Comparison of ENCODE assay signal across 8 mouse cellular contexts in genomic region chr1:75381482-75382355, GRCm38 (mm10). TPM values are rescaled to one million over a fixed set of nuclear protein-coding genes. Genes with fewer than 3 reads are reported as not detected.
DNase-seq lines count a peak whose midpoint lies in the region; ATAC-seq and TF ChIP-seq lines count a peak whose summit lies in the region.

No protein-coding gene starts in this region.

- no peak for TF ChIP-seq CTCF in lung, embryonic 14.5 days (IDR thresholded peaks at IDR 0.05; ENCODE audit: low read depth)

- ATAC-seq in lung, embryonic 14.5 days (ENCODE audit: insufficient read depth) = peak; percentile 64
- ATAC-seq in embryonic facial prominence, embryonic 11.5 days (replicated peaks; ENCODE audit: insufficient number of reproducible peaks, low FRiP score, low TSS enrichment, low read depth) = 0 out of 2 replicates have a peak, but pooled peaks have one; percentile 45
- peak; percentile 39 for ATAC-seq in hindbrain, embryonic 14.5 days (ENCODE audit: low FRiP score)
- no peak for ATAC-seq in liver, embryonic 15.5 days (ENCODE audit: insufficient read depth)
- peak; percentile 62 for ATAC-seq in stomach, embryonic 14.5 days (ENCODE audit: insufficient number of reproducible peaks, insufficient read depth, low FRiP score, low read depth)

- H3K4me3 ChIP-seq in lung, embryonic 14.5 days (ENCODE audit: low read depth, low read length) = peak overlapping the region; percentile 62
- peak overlapping the region; percentile 82 for H3K4me3 ChIP-seq in embryonic facial prominence, embryonic 11.5 days (ENCODE audit: low read depth, low read length)
- peak overlapping the region; percentile 82 for H3K4me3 ChIP-seq in hindbrain, embryonic 14.5 days (replicated peaks; ENCODE audit: low read length)
- peak overlapping the region; percentile 39 for H3K4me3 ChIP-seq in liver, embryonic 15.5 days (replicated peaks)
- H3K4me3 ChIP-seq in stomach, embryonic 14.5 days (ENCODE audit: low read depth, low read length) = peak overlapping the region; percentile 61

- H3K27ac ChIP-seq in lung, embryonic 14.5 days (ENCODE audit: low read depth) = peak overlapping the region; percentile 78; the same call in 1 of the 2 replicates
- peak overlapping the region; percentile 62 for H3K27ac ChIP-seq in embryonic facial prominence, embryonic 11.5 days (replicated peaks; ENCODE audit: low read depth, low read length)
- peak overlapping the region; percentile 85 for H3K27ac ChIP-seq in hindbrain, embryonic 14.5 days
- no peak overlapping the region for H3K27ac ChIP-seq in liver, embryonic 15.5 days (replicated peaks)
- peak overlapping the region; percentile 80 for H3K27ac ChIP-seq in stomach, embryonic 14.5 days (ENCODE audit: low read length)

- no peaks in the 10 kb centered on the region for H3K9me3 ChIP-seq in lung, embryonic 14.5 days (ENCODE audit: low read depth, low read length)
- no peaks in the 10 kb centered on the region for H3K9me3 ChIP-seq in embryonic facial prominence, embryonic 11.5 days (replicated peaks; ENCODE audit: control insufficient read depth, low read length)
- no peaks in the 10 kb centered on the region for H3K9me3 ChIP-seq in hindbrain, embryonic 14.5 days (ENCODE audit: control insufficient read depth, low read length)
- H3K9me3 ChIP-seq in liver, embryonic 15.5 days (replicated peaks) = no peaks in the 10 kb centered on the region
- H3K9me3 ChIP-seq in stomach, embryonic 14.5 days (ENCODE audit: control insufficient read depth, low read depth, low read length) = no peaks in the 10 kb centered on the region

- H3K4me1 ChIP-seq in lung, embryonic 14.5 days (ENCODE audit: insufficient read depth) = peaks cover 8% of the 10 kb centered on the region
- peaks cover 5% of the 10 kb centered on the region for H3K4me1 ChIP-seq in embryonic facial prominence, embryonic 11.5 days (ENCODE audit: control insufficient read depth, insufficient read depth, low read length)
- peaks cover 46% of the 10 kb centered on the region for H3K4me1 ChIP-seq in hindbrain, embryonic 14.5 days (replicated peaks; ENCODE audit: control insufficient read depth, insufficient read depth, low read length)
- H3K4me1 ChIP-seq in liver, embryonic 15.5 days (replicated peaks) = peaks cover 7% of the 10 kb centered on the region
- H3K4me1 ChIP-seq in stomach, embryonic 14.5 days (ENCODE audit: control insufficient read depth, insufficient read depth, low read length) = peaks cover 25% of the 10 kb centered on the region

- DNase-seq in lung, embryonic 14.5 days = peak; percentile 62
- no peak for DNase-seq in lung, postnatal 25 days (ENCODE audit: low spot score)
- peak; percentile 72 for DNase-seq in adrenal gland, postnatal 10 days
- DNase-seq in embryonic facial prominence, embryonic 11.5 days (ENCODE audit: low spot score) = peak; percentile 71
- peak; percentile 61 for DNase-seq in hindbrain, embryonic 14.5 days (ENCODE audit: low spot score)
- DNase-seq in urinary bladder, adult 2 months (ENCODE audit: low spot score) = no peak

- WGBS in lung, embryonic 14.5 days = 4% methylated on average over 50 of the region's 60 CpGs
- WGBS in embryonic facial prominence, embryonic 11.5 days = 2% methylated on average over 33 of the region's 60 CpGs
- 1% methylated on average over 46 of the region's 60 CpGs for WGBS in hindbrain, embryonic 14.5 days
- 6% methylated on average over 53 of the region's 60 CpGs for WGBS in liver, embryonic 15.5 days (ENCODE audit: insufficient replicate concordance)
- 7% methylated on average over 36 of the region's 60 CpGs for WGBS in stomach, embryonic 14.5 days

- peak overlapping the region; percentile 57 for H3K9ac ChIP-seq in lung, embryonic 14.5 days
- peak overlapping the region; percentile 69 for H3K9ac ChIP-seq in embryonic facial prominence, embryonic 11.5 days (replicated peaks; ENCODE audit: low read length)
- H3K9ac ChIP-seq in hindbrain, embryonic 14.5 days = peak overlapping the region; percentile 90
- no peak overlapping the region for H3K9ac ChIP-seq in liver, embryonic 15.5 days
- peak overlapping the region; percentile 47 for H3K9ac ChIP-seq in stomach, embryonic 14.5 days (replicated peaks; ENCODE audit: low read depth, low read length)

- H3K4me2 ChIP-seq in lung, embryonic 14.5 days = peak overlapping the region; percentile 78
- H3K4me2 ChIP-seq in embryonic facial prominence, embryonic 11.5 days (ENCODE audit: low read depth, low read length) = peak overlapping the region; percentile 99
- peak overlapping the region; percentile 96 for H3K4me2 ChIP-seq in hindbrain, embryonic 14.5 days (replicated peaks)
- H3K4me2 ChIP-seq in liver, embryonic 15.5 days = peak overlapping the region; percentile 63
- peak overlapping the region; percentile 63 for H3K4me2 ChIP-seq in stomach, embryonic 14.5 days (replicated peaks; ENCODE audit: low read depth, low read length)

- H3K27me3 ChIP-seq in lung, embryonic 14.5 days (ENCODE audit: insufficient read depth, low read length) = 0 out of 2 replicates have a peak, but pooled peaks cover 3% of the 10 kb centered on the region
- H3K27me3 ChIP-seq in embryonic facial prominence, embryonic 11.5 days (ENCODE audit: control insufficient read depth, insufficient read depth, low read length) = peaks cover 1% of the 10 kb centered on the region; the same call in 1 of the 2 replicates
- H3K27me3 ChIP-seq in hindbrain, embryonic 14.5 days (ENCODE audit: control insufficient read depth, insufficient read depth, low read length) = peaks cover 8% of the 10 kb centered on the region
- H3K27me3 ChIP-seq in liver, embryonic 15.5 days = peaks cover 97% of the 10 kb centered on the region
- no peaks in the 10 kb centered on the region for H3K27me3 ChIP-seq in stomach, embryonic 14.5 days (ENCODE audit: control insufficient read depth, insufficient read depth, low read length)

- H3K36me3 ChIP-seq in lung, embryonic 14.5 days (ENCODE audit: insufficient read depth) = peaks cover 4% of the 10 kb centered on the region; the same call in 1 of the 2 replicates
- no peaks in the 10 kb centered on the region for H3K36me3 ChIP-seq in embryonic facial prominence, embryonic 11.5 days (replicated peaks; ENCODE audit: control insufficient read depth, insufficient read depth, low read depth, low read length)
- H3K36me3 ChIP-seq in hindbrain, embryonic 14.5 days (replicated peaks; ENCODE audit: control insufficient read depth, insufficient read depth) = no peaks in the 10 kb centered on the region
- H3K36me3 ChIP-seq in liver, embryonic 15.5 days (replicated peaks) = no peaks in the 10 kb centered on the region
- H3K36me3 ChIP-seq in stomach, embryonic 14.5 days (ENCODE audit: control insufficient read depth, insufficient read depth, low read length) = no peaks in the 10 kb centered on the region

RNA-seq across cellular contexts. Expression of gene Speg, which starts 6.6 kb away (rescaled TPM):
- 40.1 and 44.7 TPM in 2 replicates for polyA plus RNA-seq in lung, embryonic 14.5 days (2014; fragmentation: Nextera tagmentation; extraction: Ambion mirVana)
- 10 to 100 TPM; 12.8 to 30.6 TPM for total RNA-seq in adrenal gland, postnatal 10 days (2021)
- 16.7 and 19.9 TPM in 2 replicates for polyA plus RNA-seq in embryonic facial prominence, embryonic 11.5 days (2014; fragmentation: Nextera tagmentation; extraction: Ambion mirVana)
- 18.0 and 22.9 TPM in 2 replicates for polyA plus RNA-seq in hindbrain, embryonic 14.5 days (2014; fragmentation: Nextera tagmentation; extraction: Ambion mirVana)
- polyA plus RNA-seq in liver, embryonic 15.5 days (2015; fragmentation: Nextera tagmentation; extraction: Ambion mirVana) = 8.7 and 9.4 TPM in 2 replicates
- 53.8 and 54.9 TPM in 2 replicates for polyA plus RNA-seq in stomach, embryonic 14.5 days (2014; fragmentation: Nextera tagmentation; extraction: Ambion mirVana)
- 91.1 and 102 TPM in 2 replicates for polyA plus RNA-seq in urinary bladder, adult 2 months (2012; rRNA removed)

RNA-seq across cellular contexts. Expression of gene Des, which starts 21.6 kb away (rescaled TPM):
- 42.9 and 46.3 TPM in 2 replicates for polyA plus RNA-seq in lung, embryonic 14.5 days (2014; fragmentation: Nextera tagmentation; extraction: Ambion mirVana)
- total RNA-seq in adrenal gland, postnatal 10 days (2021) = 100 to 1,000 TPM in 1 of 2 experiments, 10 to 100 TPM in 1; 62.7 to 208 TPM
- 6.9 and 9.9 TPM in 2 replicates for polyA plus RNA-seq in embryonic facial prominence, embryonic 11.5 days (2014; fragmentation: Nextera tagmentation; extraction: Ambion mirVana)
- 1.0 and 1.7 TPM in 2 replicates for polyA plus RNA-seq in hindbrain, embryonic 14.5 days (2014; fragmentation: Nextera tagmentation; extraction: Ambion mirVana)
- polyA plus RNA-seq in liver, embryonic 15.5 days (2015; fragmentation: Nextera tagmentation; extraction: Ambion mirVana) = 10.3 and 12.8 TPM in 2 replicates
- 43.7 and 51.0 TPM in 2 replicates for polyA plus RNA-seq in stomach, embryonic 14.5 days (2014; fragmentation: Nextera tagmentation; extraction: Ambion mirVana)
- polyA plus RNA-seq in urinary bladder, adult 2 months (2012; rRNA removed) = 1,825 and 2,682 TPM in 2 replicates

RNA-seq across cellular contexts. Expression of gene Gmppa, which starts 54.0 kb away (rescaled TPM):
- 61.2 and 67.3 TPM in 2 replicates for polyA plus RNA-seq in lung, embryonic 14.5 days (2014; fragmentation: Nextera tagmentation; extraction: Ambion mirVana)
- 10 to 100 TPM; 58.6 to 61.8 TPM for total RNA-seq in adrenal gland, postnatal 10 days (2021)
- 36.9 and 38.4 TPM in 2 replicates for polyA plus RNA-seq in embryonic facial prominence, embryonic 11.5 days (2014; fragmentation: Nextera tagmentation; extraction: Ambion mirVana)
- polyA plus RNA-seq in hindbrain, embryonic 14.5 days (2014; fragmentation: Nextera tagmentation; extraction: Ambion mirVana) = 53.1 and 65.0 TPM in 2 replicates
- 33.8 and 35.2 TPM in 2 replicates for polyA plus RNA-seq in liver, embryonic 15.5 days (2015; fragmentation: Nextera tagmentation; extraction: Ambion mirVana)
- 75.2 and 84.5 TPM in 2 replicates for polyA plus RNA-seq in stomach, embryonic 14.5 days (2014; fragmentation: Nextera tagmentation; extraction: Ambion mirVana)
- polyA plus RNA-seq in urinary bladder, adult 2 months (2012; rRNA removed) = 140 and 188 TPM in 2 replicates

Comparison
In these comparisons a context has a peak if more than half of its experiments do, and no peak if none do; other contexts are left out.
1. DNase-seq: peak in lung, embryonic 14.5 days (single experiment), adrenal gland, postnatal 10 days (single experiment), embryonic facial prominence, embryonic 11.5 days (single experiment) and hindbrain, embryonic 14.5 days (single experiment); none in lung, postnatal 25 days (single experiment) and urinary bladder, adult 2 months (single experiment).
2. RNA of gene Des, which starts 21.6 kb away (polyA plus RNA-seq): 1,825 to 2,682 TPM in urinary bladder, adult 2 months; 43.7 to 51.0 TPM in stomach, embryonic 14.5 days, 42.9 to 46.3 TPM in lung, embryonic 14.5 days, 10.3 to 12.8 TPM in liver, embryonic 15.5 days, 6.9 to 9.9 TPM in embryonic facial prominence, embryonic 11.5 days and 1.0 to 1.7 TPM in hindbrain, embryonic 14.5 days; every median in the first group is over 10 times any median in the second.
3. Peak in every context shown above with its lines, with median percentiles within 50 percentile points of each other: H3K4me2 ChIP-seq and H3K4me3 ChIP-seq.